In genomic region chr5:149183721-149184103, GRCm38 (mm10) we compare ENCODE assay signal across 8 mouse cellular contexts. TPM values are rescaled to one million over a fixed set of nuclear protein-coding genes. Genes with fewer than 3 reads are reported as not detected.
DNase-seq lines count a peak whose midpoint lies in the region; ATAC-seq and TF ChIP-seq lines count a peak whose summit lies in the region.

No protein-coding gene starts in this region.

- peak; percentile 44 for ATAC-seq in frontal cortex, adult (ENCODE audit: low TSS enrichment)
- peak; percentile 55 for ATAC-seq in liver, embryonic 13.5 days (ENCODE audit: low read depth)
- no peak; the same call in 1 of the 2 replicates for ATAC-seq in stomach, postnatal 0 days (ENCODE audit: low FRiP score, low TSS enrichment)

- peak overlapping the region; percentile 86 for H3K9ac ChIP-seq in liver, embryonic 13.5 days
- peak overlapping the region; percentile 88 for H3K9ac ChIP-seq in stomach, postnatal 0 days (ENCODE audit: low read length)

- TF ChIP-seq EP300 in stomach, postnatal 0 days (optimal IDR thresholded peaks at IDR 0.05): no peak

- peak overlapping the region; percentile 83 for H3K4me3 ChIP-seq in forebrain, embryonic 10.5 days
- H3K4me3 ChIP-seq in liver, embryonic 13.5 days (replicated peaks): peak overlapping the region; percentile 72
- H3K4me3 ChIP-seq in stomach, postnatal 0 days (ENCODE audit: low read depth, low read length): peak overlapping the region; percentile 72

- H3K27me3 ChIP-seq in forebrain, embryonic 10.5 days (ENCODE audit: poor library complexity, severe bottlenecking): no peaks in the 10 kb centered on the region
- H3K27me3 ChIP-seq in liver, embryonic 13.5 days: no peaks in the 10 kb centered on the region
- no peaks in the 10 kb centered on the region for H3K27me3 ChIP-seq in stomach, postnatal 0 days (ENCODE audit: control insufficient read depth, insufficient read depth, low read length)

- WGBS in forebrain, embryonic 10.5 days: 0% methylated on average over 13 of the region's 13 CpGs
- WGBS in liver, embryonic 13.5 days (ENCODE audit: insufficient replicate concordance): under 1% methylated on average over 13 of the region's 13 CpGs
- 0% methylated on average over 10 of the region's 13 CpGs for WGBS in stomach, postnatal 0 days

- H3K4me1 ChIP-seq in forebrain, embryonic 10.5 days: peaks cover 28% of the 10 kb centered on the region
- H3K4me1 ChIP-seq in liver, embryonic 13.5 days (replicated peaks): peaks cover 31% of the 10 kb centered on the region
- H3K4me1 ChIP-seq in stomach, postnatal 0 days (replicated peaks; ENCODE audit: control insufficient read depth, insufficient read depth): no peaks in the 10 kb centered on the region

- H3K9me3 ChIP-seq in forebrain, embryonic 10.5 days: no peaks in the 10 kb centered on the region
- no peaks in the 10 kb centered on the region for H3K9me3 ChIP-seq in liver, embryonic 13.5 days (replicated peaks)
- no peaks in the 10 kb centered on the region for H3K9me3 ChIP-seq in stomach, postnatal 0 days (ENCODE audit: control insufficient read depth, low read length)

- peak overlapping the region; percentile 96 for H3K27ac ChIP-seq in forebrain, embryonic 10.5 days
- H3K27ac ChIP-seq in liver, embryonic 13.5 days: peak overlapping the region; percentile 96
- peak overlapping the region; percentile 97 for H3K27ac ChIP-seq in stomach, postnatal 0 days (replicated peaks)

- DNase-seq in frontal cortex, adult 2 months (ENCODE audit: extremely low spot score in 1 of 2, low spot score in 1 of 2): no peak
- DNase-seq in 416B (ENCODE audit: low read depth): peak; percentile 92
- no peak for DNase-seq in forebrain, embryonic 10.5 days (ENCODE audit: extremely low spot score, low spot score)
- no peak for DNase-seq in liver, embryonic 13.5 days
- no peak for DNase-seq in stomach, postnatal 0 days (ENCODE audit: low spot score)
- DNase-seq in urinary bladder, postnatal 10 days (ENCODE audit: low spot score): no peak
- DNase-seq in spleen, adult 12 weeks (ENCODE audit: low spot score): no peak

- no peak for TF ChIP-seq CTCF in stomach, postnatal 0 days (IDR thresholded peaks at IDR 0.05; ENCODE audit: low read depth)

- peak overlapping the region; percentile 72 for H3K4me2 ChIP-seq in liver, embryonic 13.5 days
- H3K4me2 ChIP-seq in stomach, postnatal 0 days (replicated peaks; ENCODE audit: low read depth): peak overlapping the region; percentile 64

- H3K36me3 ChIP-seq in forebrain, embryonic 10.5 days (replicated peaks): peaks cover 18% of the 10 kb centered on the region
- peaks cover 11% of the 10 kb centered on the region; the same call in 1 of the 2 replicates for H3K36me3 ChIP-seq in liver, embryonic 13.5 days
- H3K36me3 ChIP-seq in stomach, postnatal 0 days (ENCODE audit: control insufficient read depth, insufficient read depth, low read length): no peaks in the 10 kb centered on the region

RNA-seq across cellular contexts. Expression of gene Uspl1, which starts 0.4 kb away (rescaled TPM):
- 24.9 and 25.0 TPM in 2 replicates for polyA plus RNA-seq in frontal cortex, adult 2 months (2012; rRNA removed)
- 73.3 and 76.2 TPM in 2 replicates for polyA plus RNA-seq in forebrain, embryonic 10.5 days (2016; fragmentation: Nextera tagmentation; extraction: Ambion mirVana)
- 24.2 and 28.6 TPM in 2 replicates for polyA plus RNA-seq in liver, embryonic 13.5 days (2015; fragmentation: Nextera tagmentation; extraction: Ambion mirVana)
- 14.8 and 15.5 TPM in 2 replicates for polyA plus RNA-seq in stomach, postnatal 0 days (2015; fragmentation: Nextera tagmentation; extraction: Ambion mirVana)

RNA-seq across cellular contexts. Expression of gene Hmgb1, which starts 0.6 kb away (rescaled TPM):
- 210 and 214 TPM in 2 replicates for polyA plus RNA-seq in frontal cortex, adult 2 months (2012; rRNA removed)
- polyA plus RNA-seq in forebrain, embryonic 10.5 days (2016; fragmentation: Nextera tagmentation; extraction: Ambion mirVana): 1,643 and 1,661 TPM in 2 replicates
- polyA plus RNA-seq in liver, embryonic 13.5 days (2015; fragmentation: Nextera tagmentation; extraction: Ambion mirVana): 678 and 901 TPM in 2 replicates
- 653 and 712 TPM in 2 replicates for polyA plus RNA-seq in stomach, postnatal 0 days (2015; fragmentation: Nextera tagmentation; extraction: Ambion mirVana)
